Mouse (Mus musculus) mammary gland, adult 2 months (tissue): ENCODE results near the gene Dagla. TPM values are rescaled to one million over a fixed set of nuclear protein-coding genes. Genes with fewer than 3 reads are reported as not detected.

Experiments
- polyA plus RNA-seq: library from polyadenylated mRNA; depleted of rRNA; stranded (reverse); fragments of >200 nt; gene quantifications from 2 replicates; pipeline ENCODE4 v1.2.3, GENCODE M21; 2012; ENCODE audit warnings: low replicate concordance; rRNA removed

Gene Dagla
- polyA plus RNA-seq: 14.2 and 14.4 TPM in 2 replicates

DNA sequence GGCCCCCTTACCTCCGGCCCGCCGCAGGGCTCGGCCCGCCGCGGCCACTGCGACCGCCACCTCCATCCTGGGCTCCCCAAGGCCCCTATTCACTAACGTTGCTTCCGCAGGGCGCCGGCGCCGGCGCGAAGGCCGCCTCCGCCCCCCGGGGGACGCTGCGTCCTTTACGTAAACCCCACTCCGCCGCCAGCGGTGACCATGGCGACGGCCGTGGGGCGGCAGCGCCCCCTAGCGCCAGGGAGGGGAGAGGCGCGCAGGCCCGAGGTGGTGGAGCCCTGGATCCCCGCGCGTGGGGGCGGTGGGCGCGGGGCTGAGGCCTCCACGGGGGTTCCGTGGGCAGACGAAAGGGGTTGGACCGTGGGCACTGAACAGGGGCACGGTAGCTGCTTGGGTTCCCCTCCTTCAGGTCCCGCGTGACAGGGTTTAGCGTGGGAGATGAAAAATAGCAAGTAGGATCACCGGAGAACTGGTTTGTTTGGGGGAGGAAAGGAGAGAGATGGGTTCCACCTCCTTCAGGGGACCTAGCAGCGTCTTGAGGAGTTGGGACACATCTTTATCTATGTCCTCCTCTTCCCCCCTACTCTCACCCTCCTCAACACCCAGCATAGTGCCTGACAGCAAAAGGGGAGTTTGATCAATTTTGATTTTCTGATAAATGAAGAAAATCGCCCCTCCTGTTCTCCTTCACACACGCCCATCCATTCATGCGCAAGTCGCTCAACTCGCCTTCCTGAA is at the start of gene Dagla:
Gene Dagla (minus strand): TSS at position 68 of the 735 bp plus-strand sequence.

DNA sequence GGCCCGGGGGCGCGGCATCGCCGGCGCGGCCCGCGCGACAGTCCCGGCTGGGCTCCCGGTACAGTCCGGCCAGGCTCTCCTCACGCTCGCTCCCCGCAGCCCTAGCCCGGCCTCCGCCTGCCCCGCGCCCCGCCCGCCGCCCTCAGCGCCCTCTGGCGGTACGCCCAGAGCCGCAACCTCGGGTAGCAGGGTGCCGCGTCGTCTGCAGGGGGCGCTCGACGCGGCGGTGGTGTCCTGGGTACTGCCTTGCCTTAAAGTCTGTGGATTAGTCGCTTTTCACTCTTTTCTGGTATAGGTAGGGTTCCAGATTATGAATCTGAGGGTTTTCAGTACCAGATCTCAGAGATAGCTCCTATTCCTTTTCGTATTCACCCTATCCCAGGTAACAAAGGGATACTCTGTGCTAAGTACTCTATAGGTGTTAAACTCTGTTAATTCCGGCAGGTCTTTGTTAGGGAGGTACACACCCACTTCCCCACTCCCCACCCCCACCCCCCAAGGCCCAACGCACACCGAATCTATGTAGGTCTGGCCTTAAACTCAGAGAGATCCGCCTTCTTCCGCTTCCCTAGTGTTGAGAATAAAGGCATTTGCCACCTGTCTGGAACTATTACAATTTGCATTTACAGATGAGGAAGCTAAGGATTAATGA is 63.9 kb downstream of the Dagla start, which contains the start of gene Myrf:
Gene Myrf (minus strand): TSS at position 95 of the 652 bp plus-strand sequence.

DNA sequence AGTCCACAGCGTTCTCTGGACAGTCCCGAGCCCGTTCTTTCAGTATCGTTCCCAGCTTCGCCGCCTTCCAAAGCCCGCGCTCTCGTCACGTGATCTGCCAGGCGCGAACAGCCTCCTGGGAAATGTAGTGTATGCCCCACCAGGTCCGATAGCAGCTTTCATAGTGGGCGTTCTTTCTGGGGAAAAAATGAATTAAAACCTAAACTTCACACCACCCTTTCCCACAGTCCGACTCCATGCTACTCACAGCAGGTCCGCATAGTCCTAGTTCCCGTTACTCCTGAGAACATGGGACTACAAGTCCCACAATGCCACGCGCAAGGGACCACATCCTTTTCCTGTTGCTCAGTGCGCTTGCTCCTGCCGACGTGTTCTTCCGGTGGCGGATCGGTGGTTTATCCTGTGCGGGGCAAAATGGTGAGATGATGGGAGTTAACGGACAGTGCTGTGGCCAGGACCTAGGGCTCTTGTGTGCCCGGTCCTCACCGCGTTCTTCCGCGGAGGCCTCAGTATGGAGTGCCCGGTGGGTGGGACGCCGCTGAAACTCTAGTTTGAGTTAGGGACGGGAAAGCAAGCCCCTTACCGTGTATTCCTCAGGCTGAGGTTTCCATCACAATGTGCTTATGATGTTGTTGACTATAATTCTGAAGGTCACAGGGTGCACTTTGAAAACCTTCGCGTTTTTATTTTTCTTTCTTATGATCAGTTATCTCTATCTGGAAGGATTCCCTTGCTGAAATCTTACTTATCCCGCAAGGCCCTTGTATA is 100.6 kb downstream of the Dagla start, which contains the start of the genes Tmem258 and Fen1:
Gene Tmem258 (plus strand): TSS at position 167 of the 768 bp plus-strand sequence.
Gene Fen1 (minus strand): TSS at position 322 of the 768 bp plus-strand sequence.

Other genes with a start within 250 kb of the Dagla start
- gene Fads2, start 203.1 kb downstream of the Dagla start, polyA plus RNA-seq: 32.6 and 46.1 TPM in 2 replicates
- gene Fads1, start 122.0 kb downstream of the Dagla start, polyA plus RNA-seq: 49.5 and 69.1 TPM in 2 replicates
- 66.4 and 172 TPM in 2 replicates for gene Tmem258, start 100.9 kb downstream of the Dagla start, polyA plus RNA-seq
- 5.6 and 7.4 TPM in 2 replicates for gene Fen1, start 100.7 kb downstream of the Dagla start, polyA plus RNA-seq
- 0.65 and 1.2 TPM in 2 replicates for gene Myrf, start 64.1 kb downstream of the Dagla start, polyA plus RNA-seq
- gene Syt7, start 84.2 kb upstream of the Dagla start, polyA plus RNA-seq: 3.6 and 3.8 TPM in 2 replicates
- gene Lrrc10b, start 152.6 kb upstream of the Dagla start, polyA plus RNA-seq: 0.63 and 1.8 TPM in 2 replicates
- gene Ppp1r32, start 178.1 kb upstream of the Dagla start, polyA plus RNA-seq: 0.22 and 0.73 TPM in 2 replicates
- gene Cpsf7, start 220.4 kb upstream of the Dagla start, polyA plus RNA-seq: 34.0 and 45.2 TPM in 2 replicates
- 16.4 and 43.7 TPM in 2 replicates for gene Sdhaf2, start 221.3 kb upstream of the Dagla start, polyA plus RNA-seq